Mouse (Mus musculus): ENCODE measurements around the gene Prox2. TPM values are rescaled to one million over a fixed set of nuclear protein-coding genes. Genes with fewer than 3 reads are reported as not detected.
A peak's percentile ranks its signal among the peaks of the same experiment; 100 is the strongest.

Prox2 gene
- polyA plus RNA-seq, 1 experiment from 2014 or later = 2.2 TPM

- ATAC-seq (replicated peaks; ENCODE audit: low FRiP score, low TSS enrichment, low read depth) = no peak
- Histone ChIP-seq H3K4me2 (ENCODE audit: low read length) (no peak overlapping the region), H3K9ac (ENCODE audit: low read length) (no peak overlapping the region), H3K27me3 (replicated peaks; ENCODE audit: control insufficient read depth, insufficient read depth, low read length) (no peaks in the 10 kb centered on the region), H3K4me1 (replicated peaks; ENCODE audit: control insufficient read depth, insufficient read depth, low read length) (no peaks in the 10 kb centered on the region), H3K4me3 (ENCODE audit: low read depth, low read length) (no peak overlapping the region), H3K27ac (ENCODE audit: low read depth) (no peak overlapping the region), H3K9me3 (ENCODE audit: control insufficient read depth, low read length) (no peaks in the 10 kb centered on the region), H3K36me3 (ENCODE audit: control insufficient read depth, insufficient read depth, low read length) (peaks cover 99% of the 10 kb centered on the region)
- WGBS = 94% methylated on average over 11 of the region's 11 CpGs
- no peak for DNase-seq (ENCODE audit: low spot score)
These were observed 13.1 kb upstream of the Prox2 start for GRCm38 (mm10) chr12:85123645-85124044.

GRCm38 (mm10) chr12:85123108-85123530 is 12.6 kb upstream of the Prox2 start:
- no peak overlapping the region for H3K27ac ChIP-seq (ENCODE audit: low read depth)
- H3K4me1 ChIP-seq (replicated peaks; ENCODE audit: control insufficient read depth, insufficient read depth, low read length) = no peaks in the 10 kb centered on the region
- DNase-seq (ENCODE audit: low spot score) (no peak), ATAC-seq (replicated peaks; ENCODE audit: low FRiP score, low TSS enrichment, low read depth) (no peak)
- H3K9ac ChIP-seq (ENCODE audit: low read length) = no peak overlapping the region
- peaks cover 99% of the 10 kb centered on the region for H3K36me3 ChIP-seq (ENCODE audit: control insufficient read depth, insufficient read depth, low read length)
- WGBS = 98% methylated on average over 9 of the region's 9 CpGs
- no peak overlapping the region for H3K4me3 ChIP-seq (ENCODE audit: low read depth, low read length)
- no peaks in the 10 kb centered on the region for H3K27me3 ChIP-seq (replicated peaks; ENCODE audit: control insufficient read depth, insufficient read depth, low read length)
- no peak overlapping the region for H3K4me2 ChIP-seq (ENCODE audit: low read length)
- no peaks in the 10 kb centered on the region for H3K9me3 ChIP-seq (ENCODE audit: control insufficient read depth, low read length)

- ATAC-seq (replicated peaks; ENCODE audit: low FRiP score, low TSS enrichment, low read depth) (no peak), DNase-seq (ENCODE audit: low spot score) (no peak)
- Histone ChIP-seq H3K4me2 (ENCODE audit: low read length) (no peak overlapping the region), H3K4me3 (ENCODE audit: low read depth, low read length) (no peak overlapping the region), H3K9ac (ENCODE audit: low read length) (no peak overlapping the region), H3K4me1 (replicated peaks; ENCODE audit: control insufficient read depth, insufficient read depth, low read length) (no peaks in the 10 kb centered on the region), H3K27me3 (replicated peaks; ENCODE audit: control insufficient read depth, insufficient read depth, low read length) (no peaks in the 10 kb centered on the region), H3K36me3 (ENCODE audit: control insufficient read depth, insufficient read depth, low read length) (peaks cover 98% of the 10 kb centered on the region), H3K27ac (ENCODE audit: low read depth) (no peak overlapping the region), H3K9me3 (ENCODE audit: control insufficient read depth, low read length) (no peaks in the 10 kb centered on the region)
- WGBS = 90% methylated on average over 9 of the region's 9 CpGs
These were observed 11.4 kb upstream of the Prox2 start for GRCm38 (mm10) chr12:85121806-85122459.

- DNase-seq (ENCODE audit: low spot score) = no peak
- no peak for ATAC-seq (replicated peaks; ENCODE audit: low FRiP score, low TSS enrichment, low read depth)
- Histone ChIP-seq H3K27ac (ENCODE audit: low read depth) (no peak overlapping the region), H3K36me3 (ENCODE audit: control insufficient read depth, insufficient read depth, low read length) (peaks cover 51% of the 10 kb centered on the region), H3K4me2 (ENCODE audit: low read length) (no peak overlapping the region), H3K4me3 (ENCODE audit: low read depth, low read length) (no peak overlapping the region), H3K9me3 (ENCODE audit: control insufficient read depth, low read length) (no peaks in the 10 kb centered on the region), H3K9ac (ENCODE audit: low read length) (no peak overlapping the region), H3K27me3 (replicated peaks; ENCODE audit: control insufficient read depth, insufficient read depth, low read length) (no peaks in the 10 kb centered on the region), H3K4me1 (replicated peaks; ENCODE audit: control insufficient read depth, insufficient read depth, low read length) (peaks cover 15% of the 10 kb centered on the region)
- WGBS = 83% methylated on average over 7 of the region's 7 CpGs
These were observed 5.1 kb upstream of the Prox2 start for GRCm38 (mm10) chr12:85115678-85116077.

GRCm38 (mm10) chr12:85113917-85114316 is 3.4 kb upstream of the Prox2 start:
- ATAC-seq (replicated peaks; ENCODE audit: low FRiP score, low TSS enrichment, low read depth) (no peak), DNase-seq (ENCODE audit: low spot score) (no peak)
- Histone ChIP-seq H3K9me3 (ENCODE audit: control insufficient read depth, low read length) (no peaks in the 10 kb centered on the region), H3K27me3 (replicated peaks; ENCODE audit: control insufficient read depth, insufficient read depth, low read length) (no peaks in the 10 kb centered on the region), H3K4me3 (ENCODE audit: low read depth, low read length) (no peak overlapping the region), H3K27ac (ENCODE audit: low read depth) (no peak overlapping the region), H3K4me1 (replicated peaks; ENCODE audit: control insufficient read depth, insufficient read depth, low read length) (peaks cover 22% of the 10 kb centered on the region), H3K36me3 (ENCODE audit: control insufficient read depth, insufficient read depth, low read length) (peaks cover 33% of the 10 kb centered on the region), H3K4me2 (ENCODE audit: low read length) (no peak overlapping the region), H3K9ac (ENCODE audit: low read length) (no peak overlapping the region)
- WGBS = 94% methylated on average over 3 of the region's 3 CpGs

GRCm38 (mm10) chr12:85113337-85113736 is 2.8 kb upstream of the Prox2 start:
- ATAC-seq (replicated peaks; ENCODE audit: low FRiP score, low TSS enrichment, low read depth) (no peak), DNase-seq (ENCODE audit: low spot score) (no peak)
- no peak overlapping the region for H3K4me2 ChIP-seq (ENCODE audit: low read length)
- no peak overlapping the region for H3K27ac ChIP-seq (ENCODE audit: low read depth)
- 84% methylated on average over 3 of the region's 3 CpGs for WGBS
- peaks cover 27% of the 10 kb centered on the region for H3K36me3 ChIP-seq (ENCODE audit: control insufficient read depth, insufficient read depth, low read length)
- no peak overlapping the region for H3K9ac ChIP-seq (ENCODE audit: low read length)
- H3K9me3 ChIP-seq (ENCODE audit: control insufficient read depth, low read length) = no peaks in the 10 kb centered on the region
- H3K27me3 ChIP-seq (replicated peaks; ENCODE audit: control insufficient read depth, insufficient read depth, low read length) = no peaks in the 10 kb centered on the region
- peaks cover 22% of the 10 kb centered on the region for H3K4me1 ChIP-seq (replicated peaks; ENCODE audit: control insufficient read depth, insufficient read depth, low read length)
- no peak overlapping the region for H3K4me3 ChIP-seq (ENCODE audit: low read depth, low read length)

GRCm38 (mm10) chr12:85112550-85113251 is 2.1 kb upstream of the Prox2 start:
- Histone ChIP-seq H3K9me3 (ENCODE audit: control insufficient read depth, low read length) (no peaks in the 10 kb centered on the region), H3K36me3 (ENCODE audit: control insufficient read depth, insufficient read depth, low read length) (peaks cover 21% of the 10 kb centered on the region), H3K9ac (ENCODE audit: low read length) (0 out of 2 replicates have a peak overlapping the region, but pooled peaks have one; percentile 3), H3K4me2 (ENCODE audit: low read length) (no peak overlapping the region), H3K4me1 (replicated peaks; ENCODE audit: control insufficient read depth, insufficient read depth, low read length) (peaks cover 22% of the 10 kb centered on the region), H3K27me3 (replicated peaks; ENCODE audit: control insufficient read depth, insufficient read depth, low read length) (no peaks in the 10 kb centered on the region), H3K27ac (ENCODE audit: low read depth) (no peak overlapping the region), H3K4me3 (ENCODE audit: low read depth, low read length) (no peak overlapping the region)
- 88% methylated on average over 7 of the region's 7 CpGs for WGBS
- no peak for ATAC-seq (replicated peaks; ENCODE audit: low FRiP score, low TSS enrichment, low read depth)
- DNase-seq (ENCODE audit: low spot score) = no peak

- Histone ChIP-seq H3K27ac (ENCODE audit: low read depth) (peak overlapping the region; percentile 76), H3K9ac (ENCODE audit: low read length) (peak overlapping the region; percentile 93), H3K4me2 (ENCODE audit: low read length) (peak overlapping the region; percentile 80), H3K4me1 (replicated peaks; ENCODE audit: control insufficient read depth, insufficient read depth, low read length) (peaks cover 26% of the 10 kb centered on the region), H3K27me3 (replicated peaks; ENCODE audit: control insufficient read depth, insufficient read depth, low read length) (no peaks in the 10 kb centered on the region), H3K36me3 (ENCODE audit: control insufficient read depth, insufficient read depth, low read length) (0 out of 2 replicates have a peak, but pooled peaks cover 3% of the 10 kb centered on the region), H3K4me3 (ENCODE audit: low read depth, low read length) (peak overlapping the region; percentile 95), H3K9me3 (ENCODE audit: control insufficient read depth, low read length) (no peaks in the 10 kb centered on the region)
- ATAC-seq (replicated peaks; ENCODE audit: low FRiP score, low TSS enrichment, low read depth) (0 out of 2 replicates have a peak, but pooled peaks have one; percentile 28), DNase-seq (ENCODE audit: low spot score) (no peak)
- WGBS = 15% methylated on average over 18 of the region's 18 CpGs
These were observed 405 bp downstream of the Prox2 start for GRCm38 (mm10) chr12:85110011-85110697.
